In genomic region chr11:68900519-68901350, GRCm38 (mm10) we compare ENCODE assay signal across 8 mouse cellular contexts. TPM values are rescaled to one million over a fixed set of nuclear protein-coding genes. Genes with fewer than 3 reads are reported as not detected.
A peak's percentile ranks its signal among the peaks of the same experiment; 100 is the strongest.
DNase-seq lines count a peak whose midpoint lies in the region; ATAC-seq and TF ChIP-seq lines count a peak whose summit lies in the region.

No protein-coding gene starts in this region.

- no peak for TF ChIP-seq CTCF in testis, adult 2 months (IDR thresholded peaks at IDR 0.05; ENCODE audit: control insufficient read depth, insufficient read depth, insufficient replicate concordance, low read depth, low read length)

- peaks cover 56% of the 10 kb centered on the region for H3K4me1 ChIP-seq in erythroblast, embryonic 14.5 days (ENCODE audit: control insufficient read depth)
- peaks cover 2% of the 10 kb centered on the region; the same call in 1 of the 2 replicates for H3K4me1 ChIP-seq in testis, adult 2 months (ENCODE audit: control insufficient read depth, insufficient read depth, low read length)
- H3K4me1 ChIP-seq in liver, embryonic 11.5 days (replicated peaks; ENCODE audit: control insufficient read depth, insufficient read depth, low read length), result peaks cover 31% of the 10 kb centered on the region

- no peak for ATAC-seq in erythroblast, adult 5-6 weeks (replicated peaks; ENCODE audit: low FRiP score, poor library complexity, severe bottlenecking)
- ATAC-seq in liver, embryonic 11.5 days (replicated peaks; ENCODE audit: low FRiP score), result no peak

- no peaks in the 10 kb centered on the region for H3K9me3 ChIP-seq in erythroblast, embryonic 14.5 days (ENCODE audit: control insufficient read depth, low read length)
- H3K9me3 ChIP-seq in liver, embryonic 11.5 days (ENCODE audit: control insufficient read depth, low read length), result no peaks in the 10 kb centered on the region

- H3K27me3 ChIP-seq in erythroblast, embryonic 14.5 days (ENCODE audit: control insufficient read depth), result peaks cover 3% of the 10 kb centered on the region
- no peaks in the 10 kb centered on the region for H3K27me3 ChIP-seq in testis, adult 2 months (ENCODE audit: control insufficient read depth, insufficient read depth, low read length)
- H3K27me3 ChIP-seq in liver, embryonic 11.5 days (replicated peaks; ENCODE audit: control insufficient read depth, insufficient read depth, low read length), result no peaks in the 10 kb centered on the region

- H3K4me2 ChIP-seq in liver, embryonic 11.5 days, result peak overlapping the region; percentile 75

- H3K27ac ChIP-seq in testis, adult 2 months (ENCODE audit: control insufficient read depth, insufficient read depth, low read depth, low read length), result peak overlapping the region; percentile 68
- H3K27ac ChIP-seq in liver, embryonic 11.5 days (ENCODE audit: low read depth, low read length), result 0 out of 2 replicates have a peak overlapping the region, but pooled peaks have one; percentile 33

- peak overlapping the region; percentile 76 for H3K4me3 ChIP-seq in erythroblast, embryonic 14.5 days (replicated peaks)
- peak overlapping the region; percentile 99 for H3K4me3 ChIP-seq in testis, adult 2 months (ENCODE audit: control insufficient read depth, low read depth, low read length)
- H3K4me3 ChIP-seq in liver, embryonic 11.5 days (ENCODE audit: low read depth, low read length), result peak overlapping the region; percentile 64

- no peak for DNase-seq in testis, postnatal 14 days (ENCODE audit: low spot score)
- no peak for DNase-seq in liver, embryonic 11.5 days (ENCODE audit: low spot score)
- no peak for DNase-seq in B cell, adult 2 months
- no peak for DNase-seq in gastrocnemius, adult 8-10 months (ENCODE audit: low spot score in 2 of 2)
- DNase-seq in thymus, postnatal 4 days, result no peak

- no peak for TF ChIP-seq POLR2A in testis, adult 2 months (IDR thresholded peaks at IDR 0.05; ENCODE audit: control insufficient read depth, low read depth, low read length)

- 31% methylated on average over 31 of the region's 31 CpGs for WGBS in liver, embryonic 11.5 days

- H3K9ac ChIP-seq in liver, embryonic 11.5 days (ENCODE audit: low read depth, low read length), result peak overlapping the region; percentile 64

- H3K36me3 ChIP-seq in erythroblast, embryonic 14.5 days (ENCODE audit: control insufficient read depth), result peaks cover 34% of the 10 kb centered on the region
- peaks cover 5% of the 10 kb centered on the region for H3K36me3 ChIP-seq in testis, adult 2 months (ENCODE audit: control insufficient read depth, insufficient read depth, low read length)
- H3K36me3 ChIP-seq in liver, embryonic 11.5 days (ENCODE audit: control insufficient read depth, insufficient read depth, low read length), result peaks cover 32% of the 10 kb centered on the region

RNA-seq across cellular contexts. Expression of gene Rpl26, which starts 0.6 kb away (rescaled TPM):
- 7.0 and 11.1 TPM in 2 replicates for polyA plus RNA-seq in erythroblast, embryonic 14.5 days (2012)
- 757 and 872 TPM in 2 replicates for total RNA-seq in erythroblast, adult 5-6 weeks (2015; ENCODE audit: low replicate concordance)
- total RNA-seq in erythroblast, adult 5-6 weeks (2017; ENCODE audit: low replicate concordance), result 762 and 834 TPM in 2 replicates
- 938 and 997 TPM in 2 replicates for polyA plus RNA-seq in testis, adult 2 months (2012; rRNA removed)
- polyA plus RNA-seq in liver, embryonic 11.5 days (2014; fragmentation: Nextera tagmentation; extraction: Ambion mirVana), result 1,252 and 1,388 TPM in 2 replicates
- 100 to 1,000 TPM; 671 to 819 (median 724) TPM for total RNA-seq in gastrocnemius, adult 8-10 months (2022)

RNA-seq across cellular contexts. Expression of gene Rnf222, which starts 12.4 kb away (rescaled TPM):
- 0.01 TPM in 1 of 2 replicates, not detected in the other for polyA plus RNA-seq in erythroblast, embryonic 14.5 days (2012)
- not detected in 2 replicates for total RNA-seq in erythroblast, adult 5-6 weeks (2015; ENCODE audit: low replicate concordance)
- total RNA-seq in erythroblast, adult 5-6 weeks (2017; ENCODE audit: low replicate concordance), result not detected in 2 replicates
- 1.1 TPM in 2 replicates for polyA plus RNA-seq in testis, adult 2 months (2012; rRNA removed)
- polyA plus RNA-seq in liver, embryonic 11.5 days (2014; fragmentation: Nextera tagmentation; extraction: Ambion mirVana), result 0.10 and 0.16 TPM in 2 replicates
- under 1 TPM in 1 of 4 experiments, not detected in 3; 0.10 TPM for total RNA-seq in gastrocnemius, adult 8-10 months (2022)

RNA-seq across cellular contexts. Expression of gene Odf4, which starts 26.1 kb away (rescaled TPM):
- polyA plus RNA-seq in erythroblast, embryonic 14.5 days (2012), result not detected in 2 replicates
- total RNA-seq in erythroblast, adult 5-6 weeks (2015; ENCODE audit: low replicate concordance), result not detected in 2 replicates
- total RNA-seq in erythroblast, adult 5-6 weeks (2017; ENCODE audit: low replicate concordance), result not detected in 2 replicates
- 506 and 512 TPM in 2 replicates for polyA plus RNA-seq in testis, adult 2 months (2012; rRNA removed)
- not detected in 2 replicates for polyA plus RNA-seq in liver, embryonic 11.5 days (2014; fragmentation: Nextera tagmentation; extraction: Ambion mirVana)
- not detected for total RNA-seq in gastrocnemius, adult 8-10 months (2022)

RNA-seq across cellular contexts. Expression of gene Ndel1, which starts 29.1 kb away (rescaled TPM):
- polyA plus RNA-seq in erythroblast, embryonic 14.5 days (2012), result 6.3 and 6.6 TPM in 2 replicates
- total RNA-seq in erythroblast, adult 5-6 weeks (2015; ENCODE audit: low replicate concordance), result 26.3 and 30.7 TPM in 2 replicates
- 54.4 and 55.6 TPM in 2 replicates for total RNA-seq in erythroblast, adult 5-6 weeks (2017; ENCODE audit: low replicate concordance)
- polyA plus RNA-seq in testis, adult 2 months (2012; rRNA removed), result 73.8 and 80.3 TPM in 2 replicates
- polyA plus RNA-seq in liver, embryonic 11.5 days (2014; fragmentation: Nextera tagmentation; extraction: Ambion mirVana), result 47.8 and 53.9 TPM in 2 replicates
- 10 to 100 TPM; 70.5 to 96.6 (median 85.7) TPM for total RNA-seq in gastrocnemius, adult 8-10 months (2022)

RNA-seq across cellular contexts. Expression of gene Arhgef15, which starts 56.5 kb away (rescaled TPM):
- not detected in 2 replicates for polyA plus RNA-seq in erythroblast, embryonic 14.5 days (2012)
- total RNA-seq in erythroblast, adult 5-6 weeks (2015; ENCODE audit: low replicate concordance), result not detected in 2 replicates
- total RNA-seq in erythroblast, adult 5-6 weeks (2017; ENCODE audit: low replicate concordance), result not detected in 2 replicates
- 3.7 and 3.8 TPM in 2 replicates for polyA plus RNA-seq in testis, adult 2 months (2012; rRNA removed)
- polyA plus RNA-seq in liver, embryonic 11.5 days (2014; fragmentation: Nextera tagmentation; extraction: Ambion mirVana), result 5.8 and 6.8 TPM in 2 replicates
- total RNA-seq in gastrocnemius, adult 8-10 months (2022), result 1 to 10 TPM; 5.3 to 8.1 (median 6.6) TPM

Comparison
In these comparisons a context has a peak if more than half of its experiments do, and no peak if none do; other contexts are left out.
1. RNA of gene Rpl26, which starts 0.6 kb away (polyA plus RNA-seq): 1,252 to 1,388 TPM in liver, embryonic 11.5 days and 938 to 997 TPM in testis, adult 2 months; 7.0 to 11.1 TPM in erythroblast, embryonic 14.5 days; every median in the first group is over 10 times any median in the second.
2. RNA of gene Odf4, which starts 26.1 kb away (polyA plus RNA-seq): 506 to 512 TPM in testis, adult 2 months; not detected in erythroblast, embryonic 14.5 days and not detected in liver, embryonic 11.5 days; every median in the first group is over 100 times any median in the second.
3. Peak in every context shown above with its lines, with median percentiles within 50 percentile points of each other: H3K4me3 ChIP-seq.